Mouse (Mus musculus): Measurements from ENCODE around the gene Hnrnpf.

Gene Hnrnpf

GRCm38 (mm10) chr6:117891369-117892160, 8.6 kb upstream of the Hnrnpf start:
- peak; percentile 79 for DNase-seq (ENCODE audit: low read depth, low spot score)

GRCm38 (mm10) chr6:117892386-117892785, 7.7 kb upstream of the Hnrnpf start:
- no peak for DNase-seq (ENCODE audit: low read depth, low spot score)

- no peak for DNase-seq (ENCODE audit: low read depth, low spot score)
Measured at GRCm38 (mm10) chr6:117893435-117893834, 6.7 kb upstream of the Hnrnpf start.

- DNase-seq (ENCODE audit: low read depth, low spot score): no peak
Measured at GRCm38 (mm10) chr6:117897800-117898199, 2.3 kb upstream of the Hnrnpf start.

- no peak for DNase-seq (ENCODE audit: low read depth, low spot score)
Measured at GRCm38 (mm10) chr6:117901510-117902402, 1.6 kb downstream of the Hnrnpf start.

- no peak for DNase-seq (ENCODE audit: low read depth, low spot score)
Measured at GRCm38 (mm10) chr6:117902556-117902955, 2.4 kb downstream of the Hnrnpf start.

GRCm38 (mm10) chr6:117903836-117904235, 3.7 kb downstream of the Hnrnpf start:
- no peak for DNase-seq (ENCODE audit: low read depth, low spot score)

GRCm38 (mm10) chr6:117905260-117905930, 5.3 kb downstream of the Hnrnpf start:
- DNase-seq (ENCODE audit: low read depth, low spot score): no peak

GRCm38 (mm10) chr6:117906015-117906531, 5.9 kb downstream of the Hnrnpf start:
- DNase-seq (ENCODE audit: low read depth, low spot score): peak; percentile 85

- DNase-seq (ENCODE audit: low read depth, low spot score): peak; percentile 99
Measured at GRCm38 (mm10) chr6:117906590-117907271, 6.6 kb downstream of the Hnrnpf start.

- DNase-seq (ENCODE audit: low read depth, low spot score): peak; percentile 97
Measured at GRCm38 (mm10) chr6:117907301-117907978, 7.3 kb downstream of the Hnrnpf start.

GRCm38 (mm10) chr6:117907979-117908355, 7.8 kb downstream of the Hnrnpf start:
- no peak for DNase-seq (ENCODE audit: low read depth, low spot score)

- DNase-seq (ENCODE audit: low read depth, low spot score): peak; percentile 78
Measured at GRCm38 (mm10) chr6:117908424-117908900, 8.3 kb downstream of the Hnrnpf start.

- DNase-seq (ENCODE audit: low read depth, low spot score): peak; percentile 16
Measured at GRCm38 (mm10) chr6:117910120-117910661, 10.1 kb downstream of the Hnrnpf start.

- DNase-seq (ENCODE audit: low read depth, low spot score): peak; percentile 11
Measured at GRCm38 (mm10) chr6:117914541-117914940, 14.4 kb downstream of the Hnrnpf start.

- peak; percentile 32 for DNase-seq (ENCODE audit: low read depth, low spot score)
Measured at GRCm38 (mm10) chr6:117916205-117916736, 16.1 kb downstream of the Hnrnpf start.

GRCm38 (mm10) chr6:117916737-117917426, 16.8 kb downstream of the Hnrnpf start:
- DNase-seq (ENCODE audit: low read depth, low spot score): peak; percentile 96

GRCm38 (mm10) chr6:117917576-117917975, 17.5 kb downstream of the Hnrnpf start:
- peak; percentile 95 for DNase-seq (ENCODE audit: low read depth, low spot score)

- DNase-seq (ENCODE audit: low read depth, low spot score): peak; percentile 39
Measured at GRCm38 (mm10) chr6:117918043-117918442, 17.9 kb downstream of the Hnrnpf start.

Measured in ZHBTc4 (cell line).